Mouse (Mus musculus) cerebellum, adult (tissue): Measurements from ENCODE around the gene Lypd6b.

Experiments used
- ATAC-seq: cut with Nextera tagmentation; 2 replicates; pipeline ENCODE4 v1.9.2; 2017; ENCODE audit warnings: mild to moderate bottlenecking, moderate library complexity, mixed read lengths; ENCODE audit not compliant: insufficient number of reproducible peaks, low FRiP score, low TSS enrichment

Gene Lypd6b

DNA sequence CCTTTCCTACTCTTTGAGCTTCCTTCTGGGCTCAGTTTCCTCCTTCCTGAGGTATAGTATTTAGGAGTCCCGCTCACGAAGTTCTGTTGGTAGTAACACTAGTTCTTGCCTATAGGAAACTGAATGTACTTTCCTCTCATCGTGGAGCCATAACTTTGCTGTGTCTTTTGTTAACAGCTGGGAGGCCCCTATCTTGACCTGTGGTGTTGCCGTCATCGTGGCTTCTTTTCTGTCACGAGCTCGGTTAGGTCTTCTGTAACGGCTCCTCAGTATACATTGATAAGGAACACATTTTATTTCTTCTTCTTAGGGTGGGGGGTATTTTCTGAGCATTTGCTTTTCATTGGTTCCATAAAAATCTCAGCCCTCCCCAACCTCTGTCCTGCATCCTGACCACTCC is 74.2 kb downstream of the Lypd6b start:
- ATAC-seq = no peak

DNA sequence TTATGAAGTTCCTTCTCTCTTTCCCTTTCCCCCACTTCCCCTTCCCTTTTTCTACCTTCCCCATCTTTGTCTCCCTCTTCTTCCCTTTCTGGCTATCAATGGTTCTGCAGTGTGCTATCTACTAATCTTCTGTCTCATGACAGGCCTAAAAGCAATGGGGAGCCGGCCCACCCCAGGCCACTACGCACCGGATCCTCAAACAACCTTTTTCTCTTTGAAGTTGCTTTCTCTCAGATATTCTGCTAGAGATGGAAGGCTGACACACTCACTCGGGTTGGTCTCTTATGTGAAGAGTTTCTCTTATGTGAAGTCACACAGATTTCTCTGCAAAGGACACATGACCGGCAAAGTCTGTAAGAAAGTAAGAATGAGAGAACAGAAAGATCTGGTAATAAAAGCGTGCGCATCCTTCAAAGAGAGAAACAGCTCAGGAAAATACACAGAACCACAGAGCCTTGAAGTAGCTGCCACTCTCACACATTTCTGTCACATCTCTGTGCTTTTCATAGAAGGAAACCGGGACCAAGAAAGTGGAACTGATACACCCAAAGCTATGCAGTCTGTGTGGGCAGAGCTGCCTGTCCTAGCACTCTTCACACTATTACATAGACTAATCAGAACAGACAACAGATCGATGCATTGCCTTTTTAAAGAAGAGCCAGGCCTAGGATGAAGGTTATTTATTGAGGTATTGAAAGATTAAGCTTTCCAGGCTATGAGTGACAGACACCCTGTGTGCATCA is 80.8 kb downstream of the Lypd6b start:
- ATAC-seq = no peak

DNA sequence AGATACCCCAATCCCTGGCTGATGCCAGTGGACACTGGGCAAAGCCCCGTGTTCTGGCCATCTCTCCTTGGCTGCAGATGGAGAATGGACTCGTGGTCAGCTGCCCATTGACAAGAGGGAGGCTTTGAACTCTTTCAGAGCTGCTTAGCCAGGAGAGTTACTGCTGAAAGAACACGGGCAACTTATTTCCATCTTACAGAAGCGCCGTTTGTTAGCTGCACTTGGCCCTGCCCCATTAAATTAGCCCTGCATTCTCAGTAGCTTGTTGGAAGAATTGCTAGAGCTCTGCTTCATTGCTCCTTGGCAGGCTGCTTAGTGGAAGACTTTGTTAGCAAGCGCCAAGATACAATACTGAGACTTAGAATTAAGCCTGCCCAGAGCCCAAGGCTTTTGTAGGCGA is 81.6 kb downstream of the Lypd6b start:
- no peak for ATAC-seq

DNA sequence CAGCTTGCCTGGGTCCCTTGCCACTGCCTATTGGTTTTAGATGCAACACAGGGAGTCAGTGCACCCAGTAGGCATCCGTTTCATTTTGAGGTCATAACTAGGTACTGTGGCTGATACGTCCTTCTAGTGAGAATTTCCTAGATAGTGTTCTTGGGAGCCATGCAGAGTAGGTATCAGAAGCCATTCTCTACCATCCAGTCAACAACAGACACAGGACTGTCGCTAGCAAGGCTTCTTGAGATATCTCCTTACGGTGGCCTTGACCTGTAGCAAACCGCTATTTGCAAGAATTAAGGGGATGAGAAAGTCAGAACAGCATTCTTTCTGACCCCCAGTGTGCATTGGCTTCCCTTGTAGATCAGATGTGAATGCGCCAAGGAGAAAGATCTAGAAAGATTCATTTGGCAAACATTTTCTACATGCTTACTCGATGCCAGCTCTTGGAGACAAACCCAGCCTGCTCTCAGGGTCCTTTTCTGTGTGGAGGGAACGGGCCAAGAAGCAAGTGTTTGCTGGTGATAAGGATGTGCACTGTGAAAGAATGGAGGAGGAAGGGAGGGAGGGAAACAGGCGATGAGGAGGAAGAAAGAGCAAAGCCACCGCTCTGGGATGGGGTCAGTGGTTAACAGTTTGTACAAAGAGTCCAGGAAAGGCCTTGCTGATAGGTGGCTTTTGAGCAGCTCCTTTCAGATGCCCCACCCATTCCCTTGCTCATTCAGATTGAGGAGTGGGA is 82.5 kb downstream of the Lypd6b start:
- ATAC-seq = no peak

DNA sequence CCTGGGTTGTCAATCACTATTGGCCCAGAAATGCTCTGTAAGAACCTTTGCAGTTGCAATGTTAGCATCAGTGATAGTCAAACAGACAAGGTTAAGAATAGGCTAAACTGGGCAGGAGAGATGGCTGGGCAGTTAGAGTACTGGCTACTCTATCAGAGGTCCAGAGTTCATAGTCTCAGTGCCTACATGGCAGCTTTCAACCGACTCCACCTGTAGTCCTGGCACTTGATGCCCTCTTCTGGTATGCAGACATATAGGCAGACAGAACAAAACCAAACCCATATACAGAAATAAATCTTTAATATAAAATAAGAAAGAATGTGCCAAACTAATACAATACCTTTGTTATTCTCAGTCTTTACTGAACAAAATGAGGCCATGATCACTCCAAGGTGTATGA is 83.5 kb downstream of the Lypd6b start:
- no peak for ATAC-seq

DNA sequence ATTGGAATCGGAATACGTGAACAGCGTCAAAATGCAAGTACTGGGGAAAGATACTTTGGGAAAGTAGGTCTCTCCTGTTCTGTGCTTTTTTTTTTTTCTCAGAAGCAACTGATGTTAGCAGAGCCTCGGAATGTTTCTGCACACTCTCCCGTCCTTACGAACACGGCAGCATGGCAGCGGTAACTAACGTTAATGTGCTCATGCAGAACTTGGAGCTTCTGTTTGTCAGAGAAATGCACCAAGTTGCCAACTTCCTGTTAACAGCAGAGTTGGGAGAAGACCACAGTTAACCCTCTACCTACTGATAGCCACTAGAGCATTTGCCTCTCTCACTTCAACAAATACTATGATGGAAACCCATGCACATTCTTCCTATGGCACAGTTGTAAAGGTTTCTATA is 93.0 kb downstream of the Lypd6b start:
- no peak for ATAC-seq

DNA sequence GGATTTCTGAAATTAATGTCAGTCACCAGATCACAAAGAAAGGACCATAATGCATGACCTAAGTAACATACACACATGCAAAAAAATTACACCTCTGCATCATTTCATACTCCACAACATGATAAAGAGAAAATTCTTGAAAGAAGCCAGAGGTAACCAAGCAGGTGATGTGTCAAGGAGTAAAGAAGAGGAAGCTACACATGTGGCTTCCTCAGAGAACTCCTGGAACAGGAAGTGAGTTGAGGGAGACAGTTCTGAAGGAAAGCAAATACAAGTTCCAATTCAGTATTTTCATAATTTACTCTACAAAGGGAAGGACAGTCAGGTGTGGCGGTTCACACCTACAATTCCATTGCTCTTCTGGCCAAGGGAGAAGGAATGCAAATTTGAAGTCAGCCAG is 93.5 kb downstream of the Lypd6b start:
- ATAC-seq = no peak

DNA sequence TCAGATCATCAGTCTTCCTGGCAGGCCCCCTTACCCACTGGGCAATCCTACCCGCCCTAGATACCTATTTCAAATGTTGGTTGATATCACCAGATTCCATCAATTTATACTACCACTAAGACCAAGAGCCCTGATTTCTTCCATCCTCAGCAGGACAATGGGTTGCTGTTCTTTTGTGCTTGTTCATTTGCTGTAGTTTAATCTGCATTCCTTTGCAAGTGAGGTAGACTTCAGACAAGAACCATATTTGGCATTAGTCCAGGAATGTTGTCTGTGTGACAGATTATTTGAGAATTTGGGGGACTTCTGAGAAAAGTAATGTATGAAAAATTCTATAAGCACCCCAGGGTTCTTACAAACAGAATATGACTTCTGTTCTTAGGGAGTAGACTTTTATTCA is 95.0 kb downstream of the Lypd6b start:
- ATAC-seq = no peak

DNA sequence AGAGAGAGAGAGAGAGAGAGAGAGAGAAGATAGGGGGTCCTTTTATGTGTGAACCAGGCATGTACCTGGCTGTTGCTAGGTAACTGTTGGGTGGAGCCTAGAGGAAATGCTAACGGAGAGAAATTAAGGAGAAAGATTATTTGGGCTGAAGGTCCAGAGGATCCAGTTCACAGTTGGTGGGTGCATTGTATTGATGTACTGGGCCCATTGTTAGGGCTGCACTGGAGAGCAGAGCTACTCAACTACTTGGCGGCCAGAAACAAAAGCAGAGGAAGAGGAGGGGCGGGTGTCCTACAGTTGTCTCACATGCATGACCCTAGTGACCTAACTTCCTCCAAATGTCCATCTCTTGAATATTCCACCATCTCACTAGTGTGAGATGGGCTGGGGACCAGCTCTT is 96.5 kb downstream of the Lypd6b start:
- ATAC-seq = no peak

DNA sequence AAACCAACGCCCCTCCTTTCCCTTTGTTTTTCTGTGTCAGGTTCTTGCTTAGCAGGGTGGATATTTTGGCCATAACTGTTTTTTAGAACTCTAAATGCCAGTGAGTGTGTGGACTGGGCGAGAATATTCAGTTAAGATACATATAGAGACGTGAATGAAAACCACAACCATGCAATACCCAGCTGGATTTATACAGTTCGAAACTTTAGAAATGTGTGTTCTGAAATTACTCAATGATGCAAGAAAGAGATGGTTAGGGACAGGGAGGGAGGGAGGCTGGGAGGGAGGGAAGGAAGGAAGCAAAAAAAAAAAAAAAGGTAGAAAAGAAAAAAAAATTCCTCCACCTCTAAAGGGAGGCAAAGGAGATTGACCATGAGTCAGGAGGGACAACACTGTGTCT is 98.7 kb downstream of the Lypd6b start:
- no peak for ATAC-seq

DNA sequence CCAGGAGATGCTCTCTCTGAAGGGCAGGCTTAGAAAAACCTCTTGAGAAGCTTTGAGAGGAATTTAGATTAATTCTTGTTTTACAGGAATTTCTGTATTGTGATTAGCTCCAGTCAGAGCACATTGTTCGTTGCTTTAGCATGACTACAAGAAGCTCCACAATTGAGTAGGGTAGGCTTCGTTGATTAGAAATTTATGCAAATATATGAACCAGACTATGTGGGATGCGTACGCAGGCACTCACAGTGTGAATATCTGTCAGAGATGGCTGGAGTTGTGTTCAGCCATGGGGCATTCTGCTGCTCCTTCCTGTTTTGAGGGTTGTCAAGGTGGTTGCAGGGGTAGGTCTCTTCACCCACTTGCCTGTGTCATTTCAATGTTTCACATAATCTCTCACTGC is 100.9 kb downstream of the Lypd6b start:
- ATAC-seq = no peak

DNA sequence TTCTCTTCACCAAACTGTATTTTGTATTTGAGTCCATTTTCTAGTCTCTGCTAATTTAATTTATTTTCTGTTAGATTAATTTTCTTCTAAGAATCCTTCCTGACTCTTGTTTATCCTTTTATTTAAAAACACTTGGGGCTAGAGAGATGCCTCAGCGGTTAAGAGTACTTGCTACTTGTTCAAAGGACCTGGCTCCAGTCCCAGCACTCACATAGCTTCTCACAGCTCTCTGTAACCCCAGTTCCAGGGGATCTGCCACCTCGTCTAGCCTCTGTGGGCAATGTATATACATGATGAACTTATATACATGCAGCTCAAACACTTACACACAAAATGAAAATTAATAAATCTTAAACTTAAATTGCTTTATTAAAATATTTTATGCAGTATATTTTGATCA is 103.2 kb downstream of the Lypd6b start:
- no peak for ATAC-seq

DNA sequence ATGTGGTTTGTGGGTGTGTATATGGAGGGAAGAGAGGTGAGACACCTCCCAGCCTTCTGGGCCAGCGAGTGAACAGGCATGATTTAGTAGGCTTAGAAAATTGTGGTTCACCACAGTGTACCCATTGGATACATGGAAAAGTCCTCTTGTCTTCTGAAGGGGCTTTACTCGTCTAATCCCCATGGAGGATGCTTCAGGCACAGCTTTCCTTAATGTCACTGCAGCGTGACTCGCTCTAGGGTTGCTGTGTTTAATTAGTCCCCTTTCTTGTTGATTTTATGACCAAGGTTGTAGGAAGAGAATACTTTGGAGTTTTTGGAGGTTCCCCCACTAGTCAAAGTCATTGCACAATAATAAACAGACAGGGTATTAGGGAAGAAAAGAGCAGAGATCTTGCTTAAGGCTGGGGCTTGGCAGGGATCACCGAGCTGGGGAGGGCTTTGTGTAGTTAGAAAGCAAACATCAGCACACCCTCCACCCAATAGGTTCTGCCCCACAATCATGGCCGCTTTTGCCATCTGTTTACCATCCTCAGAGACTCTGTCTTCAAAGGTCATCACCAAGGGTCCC is 122.4 kb downstream of the Lypd6b start:
- no peak for ATAC-seq

DNA sequence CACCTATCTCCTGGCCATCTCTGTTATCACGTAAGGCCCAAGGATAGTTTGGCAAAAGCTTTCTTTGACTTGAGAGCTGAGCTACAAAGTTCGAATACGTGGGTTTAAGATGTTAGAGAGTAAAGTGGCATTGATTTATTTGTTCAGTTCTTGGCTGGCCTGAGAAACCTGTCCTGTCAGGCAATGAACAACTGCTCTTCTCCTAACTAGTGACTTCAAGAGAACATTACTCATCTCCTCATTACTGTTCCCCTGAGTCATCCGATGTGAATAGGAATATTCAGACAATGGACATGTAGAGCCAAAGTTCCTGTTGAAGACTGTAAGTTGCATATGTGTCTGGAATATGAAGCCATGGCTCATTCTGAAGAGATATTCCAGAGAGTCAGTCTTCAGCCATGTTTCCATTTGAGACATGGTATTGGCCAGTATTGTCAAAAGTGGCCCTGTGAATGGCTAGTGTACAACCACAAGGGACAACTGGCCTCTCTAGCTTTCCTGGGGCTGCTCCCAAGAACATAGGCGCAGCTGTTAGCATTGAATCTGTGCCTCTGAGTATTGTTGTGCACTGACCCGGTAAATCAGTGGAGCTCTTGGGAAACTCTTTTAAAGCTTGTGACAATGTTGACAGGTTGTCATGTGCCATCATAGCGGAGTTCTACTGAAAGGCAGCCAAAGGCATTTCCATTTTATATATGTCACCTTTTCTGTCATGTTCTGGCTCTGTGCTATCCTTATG is 124.0 kb downstream of the Lypd6b start:
- no peak for ATAC-seq

DNA sequence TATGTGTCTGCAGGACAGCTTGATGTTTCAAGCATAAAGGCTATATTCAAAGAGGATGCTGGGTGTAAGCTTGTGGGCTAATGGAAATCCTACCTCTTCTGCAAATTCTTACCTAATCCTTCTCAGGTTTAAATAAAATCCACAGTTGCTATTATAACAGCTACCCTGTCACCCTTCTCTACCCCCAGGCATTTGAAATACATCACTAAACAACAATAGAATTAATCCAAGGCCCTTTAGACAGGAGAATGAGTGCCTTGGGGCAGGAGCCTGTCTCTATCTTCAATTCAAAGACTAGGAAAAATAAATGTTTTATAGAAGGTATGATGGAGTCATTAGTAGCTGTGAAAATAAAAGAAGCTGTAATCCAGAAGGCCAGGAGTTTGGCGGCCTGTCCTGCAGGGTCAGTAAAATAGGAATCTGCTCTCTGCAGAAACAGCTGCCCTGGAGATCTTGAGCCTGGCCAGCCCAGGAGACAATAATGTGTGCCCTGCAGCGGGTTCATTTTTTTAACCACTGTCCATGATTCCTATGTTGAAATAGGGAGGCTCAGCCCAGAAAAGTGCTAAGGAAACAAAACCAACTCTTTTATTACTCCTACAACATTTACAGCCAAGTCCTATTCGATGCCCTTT is 124.9 kb downstream of the Lypd6b start:
- ATAC-seq = no peak

DNA sequence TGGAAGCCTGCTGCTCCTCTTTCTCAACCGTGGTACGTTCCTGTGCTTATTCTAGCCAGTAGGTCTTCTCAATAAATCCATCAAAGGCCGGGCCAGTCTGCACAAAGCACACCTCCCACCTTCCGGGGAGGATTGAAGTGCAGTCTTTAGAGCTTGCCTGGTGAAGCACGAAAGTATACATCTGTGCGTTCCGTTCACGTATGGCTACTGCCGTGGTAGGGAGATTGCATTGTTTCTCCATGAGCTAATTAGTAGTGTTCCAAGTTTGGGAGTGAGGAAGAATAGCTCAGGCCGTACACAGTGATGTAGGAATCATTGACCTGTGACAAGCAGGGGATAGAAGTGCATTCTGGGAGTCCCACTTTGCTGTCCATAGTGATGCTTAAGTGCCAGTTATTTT is 130.0 kb downstream of the Lypd6b start:
- no peak for ATAC-seq

DNA sequence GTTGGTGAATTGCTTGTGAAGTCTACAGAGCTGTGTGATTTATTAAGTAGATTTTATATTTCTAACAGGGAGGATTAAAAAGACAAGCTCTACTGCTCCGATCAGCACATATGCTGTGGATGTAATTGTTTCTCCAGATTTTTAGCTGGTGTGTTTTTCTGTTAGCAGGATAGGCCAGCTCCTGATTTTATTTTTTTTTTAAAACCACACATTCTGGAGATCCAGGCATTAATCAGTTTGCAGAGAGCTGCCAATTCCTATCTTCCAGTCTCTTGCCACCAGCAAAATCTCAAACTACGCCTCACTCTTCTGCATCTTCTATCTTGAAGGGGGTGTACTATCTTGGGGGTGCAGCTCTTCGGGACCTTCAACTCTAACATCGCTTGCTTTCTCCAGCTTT is 130.6 kb downstream of the Lypd6b start:
- no peak for ATAC-seq

DNA sequence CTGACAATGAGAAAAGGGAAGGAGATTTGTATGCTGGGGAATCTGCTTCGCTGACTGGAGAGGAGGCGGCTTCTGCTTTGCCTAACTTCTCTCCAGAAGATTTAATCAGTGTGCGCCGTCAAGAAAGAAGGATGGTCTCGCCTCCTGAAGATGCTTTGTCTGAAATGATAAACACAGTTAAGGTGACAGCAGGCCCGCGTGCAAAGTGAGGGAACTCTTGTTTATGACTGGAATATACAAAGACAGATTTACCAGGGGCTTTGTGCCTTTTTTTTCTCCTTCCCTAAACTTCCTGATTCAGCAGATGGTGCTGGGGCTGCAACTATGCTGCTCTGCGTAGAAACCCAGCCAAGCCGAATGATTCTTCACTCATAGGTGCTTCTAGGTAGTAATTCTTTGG is 131.2 kb downstream of the Lypd6b start:
- no peak for ATAC-seq

DNA sequence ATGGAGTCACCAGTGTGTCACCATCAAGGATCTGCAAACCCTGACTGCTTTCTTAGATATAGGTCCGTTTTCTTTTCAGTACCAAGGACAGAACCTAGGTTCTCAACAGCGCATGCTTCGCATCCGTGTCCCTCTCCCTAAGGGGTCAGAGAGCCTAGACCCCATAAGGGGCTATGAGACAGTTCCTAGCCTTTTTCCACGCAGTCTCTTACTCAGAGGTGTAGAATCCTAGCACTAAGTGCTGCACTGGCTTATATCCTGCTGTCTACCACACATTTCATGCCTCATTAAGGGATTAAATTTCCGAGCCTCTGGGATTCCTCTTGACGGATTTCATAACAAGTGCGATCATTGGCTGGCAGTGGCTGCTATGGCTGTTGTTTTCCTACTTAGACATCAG is 134.5 kb downstream of the Lypd6b start:
- no peak for ATAC-seq

DNA sequence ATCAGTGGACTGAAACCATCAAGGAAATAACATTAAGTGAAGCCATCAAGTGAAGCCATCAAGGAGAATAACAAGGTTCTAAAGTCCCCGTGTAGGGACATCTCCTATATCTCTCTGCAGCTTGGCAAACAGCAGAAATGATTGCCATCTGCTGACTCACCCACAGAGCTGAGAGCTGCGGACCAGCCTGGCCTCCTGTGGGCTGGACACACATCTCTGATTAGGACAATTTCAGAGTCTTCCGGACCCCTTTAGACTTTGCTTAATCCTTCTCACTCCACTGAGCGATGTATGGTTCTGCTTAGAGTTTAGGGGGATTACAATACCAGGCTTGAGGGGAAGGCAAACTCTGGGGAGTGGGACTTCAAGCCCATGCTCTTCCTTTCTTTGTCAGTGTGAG is 135.3 kb downstream of the Lypd6b start:
- ATAC-seq = no peak

DNA sequence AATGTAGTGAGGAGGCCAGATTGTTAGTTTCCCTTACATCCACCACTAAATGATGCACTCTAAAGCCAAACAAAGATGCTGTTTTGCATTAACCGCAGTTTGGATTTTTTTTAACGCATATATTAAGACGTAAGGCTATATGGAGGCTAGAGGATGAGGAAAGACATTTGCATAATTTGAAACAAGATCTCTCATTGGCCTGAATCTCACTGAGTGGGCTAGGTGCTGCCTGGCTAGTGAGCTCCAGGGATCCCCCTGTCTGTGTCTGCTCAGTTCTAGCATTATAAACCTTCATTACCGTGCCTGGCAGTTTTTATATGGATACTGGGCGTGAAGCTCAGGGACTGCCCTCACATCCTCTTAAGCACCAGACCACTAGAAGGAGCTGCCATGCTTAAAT is 138.7 kb downstream of the Lypd6b start:
- no peak for ATAC-seq
